Mouse (Mus musculus): Measurements from ENCODE around the gene Kif2c.

DNA sequence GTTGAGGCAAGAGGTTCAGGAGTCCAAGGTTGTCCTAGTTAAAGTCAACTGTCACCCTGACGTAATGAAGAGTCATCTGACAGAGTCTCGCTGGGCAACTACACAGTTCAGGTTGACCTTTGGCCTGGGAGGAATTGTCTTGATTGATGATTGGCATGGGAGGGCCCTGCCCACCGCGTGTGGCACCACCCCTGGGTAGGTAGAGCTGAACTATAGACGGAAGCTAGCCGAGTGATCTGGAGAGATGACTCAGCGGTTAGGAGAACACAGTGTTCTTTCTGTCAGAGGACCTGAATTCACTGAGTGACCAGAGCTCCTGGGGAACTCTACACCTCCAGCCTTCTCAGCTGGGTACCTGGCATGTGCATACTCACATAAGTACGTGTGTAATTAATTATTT is 46.4 kb downstream of the Kif2c start:
- TF ChIP-seq POLR2A (IDR thresholded peaks at IDR 0.05; ENCODE audit: insufficient read depth, low read depth, low read length), result no peak
- no peak for TF ChIP-seq CTCF (IDR thresholded peaks at IDR 0.05; ENCODE audit: insufficient read depth, low read depth, low read length)
